Mouse (Mus musculus): Measurements from ENCODE around the gene Col2a1. TPM values are rescaled to one million over a fixed set of nuclear protein-coding genes. Genes with fewer than 3 reads are reported as not detected.

Col2a1 gene
- total RNA-seq, 4 experiments from 2014 or later = 1.3 to 2.2 (median 1.6) TPM

- DNase-seq (ENCODE audit: low spot score in 2 of 2) = no peak
Observed at GRCm38 (mm10) chr15:97927018-97927417, 77.5 kb downstream of the Col2a1 start.

Other genes with a start within 250 kb of the Col2a1 start
- 10 to 100 TPM; 38.3 to 61.9 (median 47.0) TPM for gene Rapgef3, start 236.7 kb downstream of the Col2a1 start, total RNA-seq (2022)
- 100 to 1,000 TPM; 149 to 181 (median 177) TPM for gene Slc48a1, start 226.2 kb downstream of the Col2a1 start, total RNA-seq (2022)
- gene Hdac7, start 160.2 kb downstream of the Col2a1 start, total RNA-seq (2022) = 10 to 100 TPM; 27.7 to 34.7 (median 32.9) TPM
- 1 to 10 TPM in 1 of 4 experiments, under 1 TPM in 3; 0.36 to 1.4 (median 0.64) TPM for gene Vdr, start 94.1 kb downstream of the Col2a1 start, total RNA-seq (2022)
- gene Tmem106c, start 40.5 kb downstream of the Col2a1 start, total RNA-seq (2022) = 10 to 100 TPM; 32.2 to 37.7 (median 34.1) TPM
- 100 to 1,000 TPM; 407 to 459 (median 428) TPM for gene Pfkm, start 87.9 kb upstream of the Col2a1 start, total RNA-seq (2022)
- 10 to 100 TPM; 13.2 to 15.3 (median 13.9) TPM for gene Senp1, start 89.0 kb upstream of the Col2a1 start, total RNA-seq (2022)
- gene Asb8, start 160.9 kb upstream of the Col2a1 start, total RNA-seq (2022) = 10 to 100 TPM; 50.8 to 53.6 (median 51.9) TPM
- gene Ccdc184, start 162.5 kb upstream of the Col2a1 start, total RNA-seq (2022) = 10 to 100 TPM; 16.5 to 18.5 (median 18.2) TPM
- gene Olfr288, start 190.8 kb upstream of the Col2a1 start, total RNA-seq (2022) = under 1 TPM in 1 of 4 experiments, not detected in 3; 0.37 TPM
- gene Gm44579, start 216.3 kb upstream of the Col2a1 start, total RNA-seq (2022) = under 1 TPM in 2 of 4 experiments, not detected in 2; 0.17 to 0.35 TPM
- gene Olfr287, start 216.4 kb upstream of the Col2a1 start, total RNA-seq (2022) = 1 to 10 TPM; 4.2 to 4.9 (median 4.5) TPM
- not detected for gene Olfr286, start 229.8 kb upstream of the Col2a1 start, total RNA-seq (2022)

Data from left cerebral cortex, adult 8-10 months (tissue).